Mouse (Mus musculus): ENCODE data around the gene Nckap5. TPM values are rescaled to one million over a fixed set of nuclear protein-coding genes. Genes with fewer than 3 reads are reported as not detected.

The Nckap5 gene
- polyA plus RNA-seq, 1 experiment from 2014 or later = 0.67 TPM

DNA sequence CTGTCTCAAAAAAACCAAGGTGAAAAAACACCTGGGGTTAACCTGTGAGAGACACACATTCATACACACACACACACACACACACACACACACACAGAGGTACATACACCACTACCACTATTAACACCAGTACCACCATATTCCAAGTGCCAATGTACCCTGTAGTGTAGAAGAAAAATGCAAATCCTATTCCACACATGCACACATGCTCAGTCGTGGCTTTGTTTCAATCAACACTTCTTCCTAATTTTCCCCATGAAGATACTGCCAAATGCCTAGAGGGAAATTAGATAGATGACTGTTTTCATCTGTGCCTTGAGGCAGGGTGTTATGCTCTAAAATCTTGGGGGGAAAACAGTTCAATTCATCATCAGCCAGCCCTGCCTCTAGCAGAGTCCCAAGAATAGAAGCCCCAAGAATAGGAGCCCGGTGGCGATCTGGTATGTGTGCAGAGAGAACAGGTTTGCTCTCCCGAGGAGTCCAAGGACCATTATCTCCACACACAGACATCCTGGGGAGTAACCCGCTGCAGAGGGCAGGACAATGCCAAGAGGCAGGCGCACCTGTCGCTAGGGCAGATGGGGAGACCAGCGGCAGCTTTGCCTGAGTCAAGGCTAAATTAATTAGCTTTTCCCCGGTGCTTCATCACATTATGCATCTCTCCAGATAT, 376.0 kb downstream of the Nckap5 start:
- no peaks in the 10 kb centered on the region for H3K9me3 ChIP-seq (ENCODE audit: control insufficient read depth, low read length)
- no peak overlapping the region for H3K4me2 ChIP-seq
- H3K4me3 ChIP-seq (ENCODE audit: low read depth, low read length) = no peak overlapping the region
- H3K36me3 ChIP-seq (ENCODE audit: control insufficient read depth, insufficient read depth, low read length) = no peaks in the 10 kb centered on the region
- DNase-seq (ENCODE audit: low spot score) (no peak), ATAC-seq (replicated peaks; ENCODE audit: low FRiP score) (no peak)
- H3K4me1 ChIP-seq (replicated peaks; ENCODE audit: control insufficient read depth, insufficient read depth, low read length) = no peaks in the 10 kb centered on the region
- no peak overlapping the region for H3K27ac ChIP-seq (ENCODE audit: low read depth, low read length)
- no peaks in the 10 kb centered on the region for H3K27me3 ChIP-seq (replicated peaks; ENCODE audit: control insufficient read depth, insufficient read depth, low read length)
- WGBS = 56% methylated on average over 9 of the region's 9 CpGs
- H3K9ac ChIP-seq (ENCODE audit: low read depth, low read length) = no peak overlapping the region

DNA sequence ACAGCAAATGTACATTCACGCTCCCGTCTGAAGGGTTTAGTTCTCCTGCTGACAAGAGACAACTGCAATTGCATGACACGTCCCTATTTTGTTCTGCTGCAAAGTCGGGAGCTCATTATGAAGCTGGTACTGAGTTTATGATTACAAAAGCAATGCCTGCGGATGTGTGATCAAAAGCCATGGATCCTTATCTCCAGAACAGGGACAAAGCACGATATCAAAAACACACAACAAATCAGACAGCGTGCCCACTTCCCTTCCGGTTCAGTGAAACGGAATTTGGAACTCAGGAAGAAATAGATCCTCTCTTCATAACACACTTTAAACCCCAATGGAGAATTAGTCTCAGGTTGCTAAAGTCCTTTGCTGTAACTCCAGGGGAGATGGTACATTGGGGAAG, 379.1 kb downstream of the Nckap5 start:
- Histone ChIP-seq H3K36me3 (ENCODE audit: control insufficient read depth, insufficient read depth, low read length) (no peaks in the 10 kb centered on the region), H3K9ac (ENCODE audit: low read depth, low read length) (no peak overlapping the region), H3K27me3 (replicated peaks; ENCODE audit: control insufficient read depth, insufficient read depth, low read length) (no peaks in the 10 kb centered on the region), H3K4me1 (replicated peaks; ENCODE audit: control insufficient read depth, insufficient read depth, low read length) (no peaks in the 10 kb centered on the region), H3K27ac (ENCODE audit: low read depth, low read length) (no peak overlapping the region), H3K9me3 (ENCODE audit: control insufficient read depth, low read length) (no peaks in the 10 kb centered on the region), H3K4me2 (no peak overlapping the region), H3K4me3 (ENCODE audit: low read depth, low read length) (no peak overlapping the region)
- ATAC-seq (replicated peaks; ENCODE audit: low FRiP score) (no peak), DNase-seq (ENCODE audit: low spot score) (no peak)
- 74% methylated on average over 9 of the region's 9 CpGs for WGBS

DNA sequence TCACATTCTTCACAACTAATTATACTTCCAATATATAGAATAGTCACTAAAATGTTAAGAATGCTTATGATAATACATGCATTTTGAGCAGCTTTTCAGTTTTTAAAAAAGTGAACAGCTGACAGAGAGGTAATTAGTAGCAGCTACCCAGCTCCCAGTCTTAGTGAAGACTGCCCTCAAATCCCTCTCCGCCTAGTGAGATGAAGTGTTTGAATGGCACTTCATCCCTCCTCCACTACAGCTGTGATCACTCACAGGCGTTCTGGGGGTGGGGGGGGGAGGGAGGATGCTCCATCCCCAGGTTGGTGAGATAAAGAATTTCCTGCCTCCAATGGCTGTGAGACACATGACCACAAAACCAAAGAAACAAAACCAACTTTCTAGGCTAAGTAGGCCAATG, 381.2 kb downstream of the Nckap5 start:
- Histone ChIP-seq H3K9me3 (ENCODE audit: control insufficient read depth, low read length) (no peaks in the 10 kb centered on the region), H3K36me3 (ENCODE audit: control insufficient read depth, insufficient read depth, low read length) (no peaks in the 10 kb centered on the region), H3K27ac (ENCODE audit: low read depth, low read length) (no peak overlapping the region), H3K9ac (ENCODE audit: low read depth, low read length) (no peak overlapping the region), H3K27me3 (replicated peaks; ENCODE audit: control insufficient read depth, insufficient read depth, low read length) (no peaks in the 10 kb centered on the region), H3K4me1 (replicated peaks; ENCODE audit: control insufficient read depth, insufficient read depth, low read length) (no peaks in the 10 kb centered on the region), H3K4me2 (no peak overlapping the region), H3K4me3 (ENCODE audit: low read depth, low read length) (no peak overlapping the region)
- ATAC-seq (replicated peaks; ENCODE audit: low FRiP score) = no peak
- DNase-seq (ENCODE audit: low spot score) = no peak
- WGBS = 42% methylated on average over 2 of the region's 2 CpGs

DNA sequence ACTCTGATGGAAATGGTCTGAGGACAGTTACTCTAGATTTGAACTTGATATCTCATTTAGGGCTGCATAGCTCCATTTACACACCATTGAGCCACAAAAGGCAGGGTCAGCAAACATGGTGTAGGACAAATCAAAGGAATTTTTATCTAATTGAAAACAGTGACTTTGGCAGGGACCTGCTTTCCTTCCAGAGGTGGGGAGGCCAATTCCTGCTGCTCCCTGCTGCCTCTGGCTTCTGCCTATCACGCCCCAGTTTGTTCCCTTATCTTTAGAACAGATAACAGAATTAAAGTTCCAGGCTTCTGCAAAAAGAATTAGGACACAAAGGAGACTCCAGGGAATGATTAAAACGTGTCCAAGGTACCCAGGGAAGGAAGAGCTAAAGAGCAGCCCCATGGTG, 386.7 kb downstream of the Nckap5 start:
- ATAC-seq (replicated peaks; ENCODE audit: low FRiP score) = no peak
- WGBS = 28% methylated on average over 2 of the region's 2 CpGs
- H3K4me3 ChIP-seq (ENCODE audit: low read depth, low read length) = no peak overlapping the region
- no peak overlapping the region for H3K4me2 ChIP-seq
- no peak for DNase-seq (ENCODE audit: low spot score)
- H3K9ac ChIP-seq (ENCODE audit: low read depth, low read length) = no peak overlapping the region
- no peaks in the 10 kb centered on the region for H3K9me3 ChIP-seq (ENCODE audit: control insufficient read depth, low read length)
- H3K4me1 ChIP-seq (replicated peaks; ENCODE audit: control insufficient read depth, insufficient read depth, low read length) = no peaks in the 10 kb centered on the region
- no peaks in the 10 kb centered on the region for H3K27me3 ChIP-seq (replicated peaks; ENCODE audit: control insufficient read depth, insufficient read depth, low read length)
- H3K36me3 ChIP-seq (ENCODE audit: control insufficient read depth, insufficient read depth, low read length) = no peaks in the 10 kb centered on the region
- no peak overlapping the region for H3K27ac ChIP-seq (ENCODE audit: low read depth, low read length)

DNA sequence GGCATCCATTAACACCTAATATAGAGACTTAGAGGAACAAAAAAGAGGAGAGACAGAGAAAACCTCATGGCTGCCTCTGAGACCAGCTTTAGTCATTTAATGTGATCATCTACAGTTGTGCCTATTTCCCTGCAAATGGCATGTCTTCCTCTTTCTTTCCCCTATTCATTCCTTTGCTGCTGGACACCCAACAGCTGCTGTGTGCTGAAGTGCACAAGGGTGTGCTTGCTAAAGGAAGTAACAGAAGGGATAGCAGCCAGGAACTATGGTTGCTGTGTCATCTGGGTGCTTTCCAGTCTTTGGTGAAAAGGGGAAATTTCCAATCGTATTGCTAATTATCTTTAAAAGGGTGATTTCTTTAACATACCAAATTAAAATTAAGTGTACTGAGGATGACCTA, 387.9 kb downstream of the Nckap5 start:
- Histone ChIP-seq H3K9me3 (ENCODE audit: control insufficient read depth, low read length) (no peaks in the 10 kb centered on the region), H3K4me1 (replicated peaks; ENCODE audit: control insufficient read depth, insufficient read depth, low read length) (no peaks in the 10 kb centered on the region), H3K4me2 (no peak overlapping the region), H3K9ac (ENCODE audit: low read depth, low read length) (no peak overlapping the region), H3K4me3 (ENCODE audit: low read depth, low read length) (no peak overlapping the region), H3K27me3 (replicated peaks; ENCODE audit: control insufficient read depth, insufficient read depth, low read length) (no peaks in the 10 kb centered on the region), H3K27ac (ENCODE audit: low read depth, low read length) (no peak overlapping the region), H3K36me3 (ENCODE audit: control insufficient read depth, insufficient read depth, low read length) (no peaks in the 10 kb centered on the region)
- no peak for DNase-seq (ENCODE audit: low spot score)
- ATAC-seq (replicated peaks; ENCODE audit: low FRiP score) = no peak
- 70% methylated on average over 1 of the region's 1 CpGs for WGBS

DNA sequence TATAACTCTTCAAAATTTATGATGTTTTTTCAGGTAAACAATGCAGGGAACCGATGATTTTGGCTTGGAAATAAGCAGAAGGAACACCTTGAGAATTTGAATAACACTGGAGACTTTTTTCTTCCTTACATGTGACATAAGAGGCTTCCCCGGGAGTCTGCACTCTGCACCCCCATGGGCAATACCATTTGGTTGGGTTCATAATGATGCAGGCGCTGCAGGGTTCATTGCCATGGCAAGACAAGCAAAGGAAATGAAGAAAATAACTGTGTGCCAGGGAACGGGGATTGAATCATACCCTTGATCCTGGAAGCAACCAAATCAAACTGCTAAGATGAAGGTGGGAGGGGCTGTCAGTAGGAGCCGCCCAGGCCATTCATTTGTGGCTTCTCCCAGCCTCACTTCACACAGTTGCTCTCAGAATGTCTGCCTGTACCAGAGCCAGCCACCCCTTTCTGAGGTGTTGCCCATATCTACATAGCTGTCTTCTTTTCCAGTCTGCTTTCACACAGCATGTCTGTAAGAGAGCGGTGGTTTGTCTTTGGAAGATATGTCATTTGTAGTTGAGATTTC, 392.5 kb downstream of the Nckap5 start:
- no peaks in the 10 kb centered on the region for H3K36me3 ChIP-seq (ENCODE audit: control insufficient read depth, insufficient read depth, low read length)
- no peaks in the 10 kb centered on the region for H3K9me3 ChIP-seq (ENCODE audit: control insufficient read depth, low read length)
- DNase-seq (ENCODE audit: low spot score) (no peak), ATAC-seq (replicated peaks; ENCODE audit: low FRiP score) (no peak)
- no peak overlapping the region for H3K4me3 ChIP-seq (ENCODE audit: low read depth, low read length)
- H3K4me2 ChIP-seq = no peak overlapping the region
- no peaks in the 10 kb centered on the region for H3K4me1 ChIP-seq (replicated peaks; ENCODE audit: control insufficient read depth, insufficient read depth, low read length)
- H3K27me3 ChIP-seq (replicated peaks; ENCODE audit: control insufficient read depth, insufficient read depth, low read length) = no peaks in the 10 kb centered on the region
- H3K9ac ChIP-seq (ENCODE audit: low read depth, low read length) = no peak overlapping the region
- no peak overlapping the region for H3K27ac ChIP-seq (ENCODE audit: low read depth, low read length)
- 77% methylated on average over 6 of the region's 6 CpGs for WGBS

DNA sequence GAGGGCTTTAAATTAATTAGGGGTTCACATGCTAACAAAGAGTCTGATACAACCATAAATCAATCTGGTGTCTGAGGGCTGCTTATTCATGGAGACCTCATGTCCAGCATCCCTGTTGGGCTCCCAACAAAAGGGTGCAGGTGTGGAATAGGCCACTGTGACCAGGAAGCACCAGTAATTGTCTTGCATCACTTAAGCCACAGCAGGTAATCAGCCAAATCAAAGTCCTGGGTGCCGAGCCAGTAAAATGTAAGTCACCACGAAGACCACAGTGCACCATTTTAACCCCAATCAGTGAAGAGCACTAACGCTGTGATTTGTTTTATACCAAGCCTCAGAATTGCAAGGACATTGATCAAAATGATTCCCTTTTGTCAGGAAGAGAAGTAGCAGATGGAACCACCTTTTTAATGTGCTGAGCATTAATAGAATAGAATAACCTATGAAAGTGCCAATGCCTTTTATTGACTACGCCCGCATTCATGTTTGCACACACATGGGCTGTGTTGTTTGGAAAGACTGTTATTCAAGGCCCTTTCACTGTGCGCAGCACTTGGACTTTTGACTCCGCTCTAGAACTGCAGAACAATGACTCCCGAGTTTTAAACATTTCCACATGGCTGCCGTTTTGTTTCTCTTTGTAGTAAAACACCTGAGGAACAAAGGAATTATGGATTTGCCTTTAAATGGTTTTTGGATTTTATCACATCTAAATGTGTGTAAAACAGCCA, 393.5 kb downstream of the Nckap5 start:
- H3K4me2 ChIP-seq = no peak overlapping the region

DNA sequence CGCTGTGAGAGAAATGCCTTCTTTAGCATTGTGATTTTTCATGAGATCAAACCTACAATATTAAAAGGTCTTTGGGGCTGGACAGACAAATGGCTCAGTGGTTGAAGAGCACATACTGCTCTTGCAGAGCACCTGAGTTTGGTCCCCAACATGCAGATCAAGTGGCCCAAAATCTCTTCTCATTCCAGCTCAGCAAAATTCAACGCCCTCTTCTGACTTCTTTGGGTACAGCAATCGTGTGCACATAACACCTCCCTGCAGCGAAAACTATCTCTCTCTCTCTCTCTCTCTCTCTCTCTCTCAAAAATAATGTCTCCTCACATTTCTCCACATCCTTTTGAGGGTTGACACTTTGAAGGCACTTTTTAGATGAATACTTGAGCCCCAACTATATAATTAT, 398.3 kb downstream of the Nckap5 start:
- DNase-seq (ENCODE audit: low spot score) = no peak
- H3K4me2 ChIP-seq = no peak overlapping the region
- no peaks in the 10 kb centered on the region for H3K27me3 ChIP-seq (replicated peaks; ENCODE audit: control insufficient read depth, insufficient read depth, low read length)
- H3K4me3 ChIP-seq (ENCODE audit: low read depth, low read length) = no peak overlapping the region
- no peaks in the 10 kb centered on the region for H3K9me3 ChIP-seq (ENCODE audit: control insufficient read depth, low read length)
- WGBS = 89% methylated on average over 4 of the region's 4 CpGs
- H3K36me3 ChIP-seq (ENCODE audit: control insufficient read depth, insufficient read depth, low read length) = no peaks in the 10 kb centered on the region
- H3K27ac ChIP-seq (ENCODE audit: low read depth, low read length) = no peak overlapping the region
- no peak for ATAC-seq (replicated peaks; ENCODE audit: low FRiP score)
- no peak overlapping the region for H3K9ac ChIP-seq (ENCODE audit: low read depth, low read length)
- no peaks in the 10 kb centered on the region for H3K4me1 ChIP-seq (replicated peaks; ENCODE audit: control insufficient read depth, insufficient read depth, low read length)

More for the DNA sequence above, 393.5 kb downstream of the Nckap5 start:
- Histone ChIP-seq H3K9me3 (ENCODE audit: control insufficient read depth, low read length) (no peaks in the 10 kb centered on the region), H3K9ac (ENCODE audit: low read depth, low read length) (no peak overlapping the region), H3K27me3 (replicated peaks; ENCODE audit: control insufficient read depth, insufficient read depth, low read length) (no peaks in the 10 kb centered on the region), H3K27ac (ENCODE audit: low read depth, low read length) (no peak overlapping the region), H3K4me1 (replicated peaks; ENCODE audit: control insufficient read depth, insufficient read depth, low read length) (no peaks in the 10 kb centered on the region), H3K36me3 (ENCODE audit: control insufficient read depth, insufficient read depth, low read length) (no peaks in the 10 kb centered on the region), H3K4me3 (ENCODE audit: low read depth, low read length) (no peak overlapping the region)
- no peak for DNase-seq (ENCODE audit: low spot score)
- ATAC-seq (replicated peaks; ENCODE audit: low FRiP score) = no peak
- 81% methylated on average over 9 of the region's 9 CpGs for WGBS

DNA sequence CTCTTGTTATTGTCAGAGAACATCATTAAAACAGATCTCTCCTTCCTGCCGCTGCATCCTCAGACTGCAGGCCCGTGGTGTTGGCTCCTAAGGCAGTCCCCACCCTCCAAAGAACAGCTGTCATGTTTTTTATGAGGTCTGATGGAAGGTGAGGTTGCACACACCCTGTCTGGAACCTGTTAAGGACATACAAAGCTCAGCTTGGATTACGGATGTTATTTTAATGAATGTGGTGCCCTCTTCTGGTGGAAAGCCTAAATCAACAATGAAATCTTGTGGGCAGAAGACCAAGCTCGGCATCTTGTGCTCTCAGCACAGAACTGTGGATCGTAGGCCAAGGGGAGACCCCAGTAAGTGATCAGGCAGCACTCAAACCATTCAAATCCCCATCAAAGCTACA, 399.0 kb downstream of the Nckap5 start:
- Histone ChIP-seq H3K9me3 (ENCODE audit: control insufficient read depth, low read length) (no peaks in the 10 kb centered on the region), H3K27ac (ENCODE audit: low read depth, low read length) (no peak overlapping the region), H3K36me3 (ENCODE audit: control insufficient read depth, insufficient read depth, low read length) (no peaks in the 10 kb centered on the region), H3K4me2 (no peak overlapping the region), H3K4me3 (ENCODE audit: low read depth, low read length) (no peak overlapping the region), H3K27me3 (replicated peaks; ENCODE audit: control insufficient read depth, insufficient read depth, low read length) (no peaks in the 10 kb centered on the region), H3K4me1 (replicated peaks; ENCODE audit: control insufficient read depth, insufficient read depth, low read length) (no peaks in the 10 kb centered on the region), H3K9ac (ENCODE audit: low read depth, low read length) (no peak overlapping the region)
- ATAC-seq (replicated peaks; ENCODE audit: low FRiP score) = no peak
- no peak for DNase-seq (ENCODE audit: low spot score)
- WGBS = 45% methylated on average over 5 of the region's 5 CpGs
